17 mouse cellular contexts compared by ENCODE assay signal in genomic region chr16:92163545-92163944, GRCm38 (mm10).
"Had no signal": no experiment of that assay in that cellular context is flagged by ENCODE, and none has a peak within 500 bp of the region (broad histone marks: within the 10 kb centered on the region; RNA-seq: fewer than 3 reads in every experiment).

No protein-coding gene starts in this region.

- H3K27ac ChIP-seq: limb, embryonic 13.5 days; liver, embryonic 12.5 days; liver, embryonic 15.5 days; lung, embryonic 15.5 days; macrophage; neural tube, embryonic 13.5 days had no signal

- H3K9me3 ChIP-seq: liver, embryonic 15.5 days; lung, embryonic 15.5 days had no signal

- H3K4me2 ChIP-seq: limb, embryonic 13.5 days; liver, embryonic 12.5 days; liver, embryonic 15.5 days; lung, embryonic 15.5 days; neural tube, embryonic 13.5 days had no signal

- DNase-seq: kidney, adult 18-20 months; kidney, adult 9 months; kidney, postnatal 14 days; kidney, postnatal 4 days; left cerebral cortex, postnatal 4 days; liver; midbrain, embryonic 14.5 days; thymus, adult 18-20 months; thymus, postnatal 36 days had no signal

- H3K9ac ChIP-seq: limb, embryonic 13.5 days; liver, embryonic 12.5 days; liver, embryonic 15.5 days; lung, embryonic 15.5 days; neural tube, embryonic 13.5 days had no signal

- H3K27me3 ChIP-seq: limb, embryonic 13.5 days; lung, embryonic 15.5 days; neural tube, embryonic 13.5 days had no signal

- H3K4me3 ChIP-seq: limb, embryonic 13.5 days; liver, embryonic 12.5 days; liver, embryonic 15.5 days; lung, embryonic 15.5 days; neural tube, embryonic 13.5 days had no signal

- H3K4me1 ChIP-seq: liver, embryonic 15.5 days had no signal

- ATAC-seq: inflammation-experienced regulatory T-cells, adult 6 months; intestine, embryonic 16.5 days; liver, embryonic 12.5 days had no signal

- H3K36me3 ChIP-seq: limb, embryonic 13.5 days; liver, embryonic 12.5 days; liver, embryonic 15.5 days; lung, embryonic 15.5 days; neural tube, embryonic 13.5 days had no signal
